Mouse (Mus musculus): ENCODE measurements at regions not wholly inside any gene's neighbourhood (a gene's known extent, or its start where the extent isn't known, plus 50 kb on each side); places are given as distances from the start of the nearest gene placed in this dataset.
A peak's percentile ranks its signal among the peaks of the same experiment; 100 is the strongest.

- Histone ChIP-seq H3K4me3 (replicated peaks) (no peak overlapping the region), H3K36me3 (no peaks in the 10 kb centered on the region), H3K4me1 (replicated peaks) (no peaks in the 10 kb centered on the region), H3K27ac (no peak overlapping the region), H3K27me3 (no peaks in the 10 kb centered on the region), H3K4me2 (replicated peaks) (no peak overlapping the region), H3K9ac (replicated peaks) (no peak overlapping the region), H3K9me3 (peaks cover 5% of the 10 kb centered on the region; the same call in 1 of the 2 replicates)
- 33% methylated on average over 1 of the region's 1 CpGs for WGBS
- ATAC-seq, result no peak
Measured at GRCm38 (mm10) chr16:95057596-95057995, 60.1 kb upstream of the Kcnj6 start.

DNA sequence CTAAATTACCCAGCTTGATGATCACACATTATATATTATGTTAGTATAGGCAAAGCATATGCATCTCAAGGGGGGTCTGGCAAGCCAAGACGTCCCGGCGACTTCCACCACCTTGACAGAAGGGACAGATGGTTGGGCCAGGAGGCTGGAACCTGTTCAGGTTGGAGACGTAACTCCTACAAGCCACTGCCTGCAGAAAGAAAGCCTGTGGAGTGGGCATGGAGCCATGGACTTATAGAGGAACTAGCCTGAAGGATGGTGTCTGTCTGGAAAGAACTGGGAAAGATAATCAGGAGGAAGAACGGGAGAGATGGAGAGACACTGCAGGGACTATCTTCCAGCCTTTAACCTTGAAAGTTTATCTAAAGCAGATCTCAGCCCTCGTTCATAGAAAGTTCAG lies 66.9 kb upstream of the Kcnj6 start:
- H3K27me3 ChIP-seq, result no peaks in the 10 kb centered on the region
- H3K27ac ChIP-seq, result no peak overlapping the region
- H3K36me3 ChIP-seq, result no peaks in the 10 kb centered on the region
- 90% methylated on average over 6 of the region's 6 CpGs for WGBS
- no peaks in the 10 kb centered on the region for H3K4me1 ChIP-seq (replicated peaks)
- no peak overlapping the region for H3K4me2 ChIP-seq (replicated peaks)
- ATAC-seq, result no peak
- no peak overlapping the region for H3K9ac ChIP-seq (replicated peaks)
- H3K4me3 ChIP-seq (replicated peaks), result no peak overlapping the region
- H3K9me3 ChIP-seq, result no peaks in the 10 kb centered on the region

GRCm38 (mm10) chr16:95066687-95067086 lies 69.2 kb upstream of the Kcnj6 start:
- H3K9ac ChIP-seq (replicated peaks), result no peak overlapping the region
- 95% methylated on average over 3 of the region's 3 CpGs for WGBS
- H3K4me2 ChIP-seq (replicated peaks), result no peak overlapping the region
- no peak overlapping the region for H3K27ac ChIP-seq
- ATAC-seq, result no peak
- no peaks in the 10 kb centered on the region for H3K4me1 ChIP-seq (replicated peaks)
- H3K4me3 ChIP-seq (replicated peaks), result no peak overlapping the region
- H3K36me3 ChIP-seq, result no peaks in the 10 kb centered on the region
- H3K27me3 ChIP-seq, result no peaks in the 10 kb centered on the region
- no peaks in the 10 kb centered on the region for H3K9me3 ChIP-seq

DNA sequence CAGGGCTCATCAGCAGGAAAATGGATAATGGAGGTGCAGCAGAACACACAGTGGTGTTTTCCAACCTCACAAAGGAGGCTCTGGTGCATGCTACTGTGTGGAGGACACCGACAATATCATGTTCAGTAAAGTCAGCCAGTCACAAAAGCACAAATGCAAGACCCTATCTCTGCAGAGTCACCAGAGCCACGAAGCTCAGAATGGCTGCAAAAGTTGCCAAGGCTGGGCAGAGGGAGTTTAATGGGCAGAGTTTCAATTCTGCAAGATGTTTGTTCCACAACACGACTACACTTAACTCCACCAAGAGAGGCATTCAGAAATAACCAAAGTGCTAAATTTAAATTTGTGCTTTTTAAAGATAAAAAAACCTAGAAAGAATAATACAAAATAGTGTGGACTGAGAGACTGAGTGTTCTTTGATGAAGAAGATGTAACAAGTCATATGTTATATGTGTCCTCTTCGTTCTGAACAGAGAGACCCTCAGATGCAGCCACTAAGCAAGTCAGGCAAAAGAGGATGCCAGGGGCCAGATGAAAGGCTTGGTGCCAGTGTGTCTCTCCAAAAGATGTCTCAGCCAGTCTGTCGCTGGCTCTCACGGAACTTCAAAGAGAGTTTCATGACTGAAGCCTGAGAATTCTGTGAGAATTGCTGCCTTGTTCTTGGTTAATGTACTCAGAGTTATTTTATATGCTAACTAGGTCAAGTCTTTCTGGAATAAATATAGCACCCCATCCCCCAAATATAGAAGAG lies 95.1 kb upstream of the Kcnj6 start:
- WGBS, result 66% methylated on average over 6 of the region's 6 CpGs
- Histone ChIP-seq H3K27ac (no peak overlapping the region), H3K4me3 (replicated peaks) (no peak overlapping the region), H3K9me3 (no peaks in the 10 kb centered on the region), H3K9ac (replicated peaks) (no peak overlapping the region), H3K36me3 (no peaks in the 10 kb centered on the region), H3K27me3 (no peaks in the 10 kb centered on the region), H3K4me1 (replicated peaks) (no peaks in the 10 kb centered on the region), H3K4me2 (replicated peaks) (no peak overlapping the region)
- no peak for ATAC-seq

- Histone ChIP-seq H3K4me1 (replicated peaks) (no peaks in the 10 kb centered on the region), H3K9ac (replicated peaks) (no peak overlapping the region), H3K27ac (no peak overlapping the region), H3K4me2 (replicated peaks) (no peak overlapping the region), H3K27me3 (no peaks in the 10 kb centered on the region), H3K9me3 (no peaks in the 10 kb centered on the region), H3K4me3 (replicated peaks) (no peak overlapping the region), H3K36me3 (no peaks in the 10 kb centered on the region)
- ATAC-seq, result no peak
- 32% methylated on average over 10 of the region's 10 CpGs for WGBS
Measured at GRCm38 (mm10) chr16:95093753-95094152, 96.3 kb upstream of the Kcnj6 start.

DNA sequence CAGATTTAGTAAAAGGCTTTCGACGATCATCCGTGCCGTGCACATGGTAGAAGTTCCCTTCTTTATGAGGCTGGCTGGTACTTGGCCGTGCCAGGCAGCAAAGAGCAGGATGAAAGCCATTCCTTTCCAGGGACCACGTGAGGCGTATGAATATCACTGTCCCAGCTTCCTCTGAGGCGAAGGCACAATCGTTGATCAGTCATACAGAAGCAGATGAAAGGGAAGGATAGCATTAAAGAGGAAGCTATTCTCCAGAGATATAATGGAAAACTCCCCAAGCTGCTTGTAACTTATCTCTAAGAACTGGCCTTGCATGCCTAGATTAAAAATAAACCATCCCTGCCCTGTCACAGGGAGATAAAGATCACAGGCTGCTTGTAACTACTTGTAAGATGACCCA lies 103.5 kb upstream of the Kcnj6 start:
- Histone ChIP-seq H3K4me3 (replicated peaks) (no peak overlapping the region), H3K27ac (no peak overlapping the region), H3K4me2 (replicated peaks) (no peak overlapping the region), H3K9ac (replicated peaks) (no peak overlapping the region), H3K36me3 (no peaks in the 10 kb centered on the region), H3K27me3 (no peaks in the 10 kb centered on the region), H3K4me1 (replicated peaks) (no peaks in the 10 kb centered on the region), H3K9me3 (no peaks in the 10 kb centered on the region)
- 68% methylated on average over 9 of the region's 9 CpGs for WGBS
- no peak for ATAC-seq

GRCm38 (mm10) chr16:95117531-95117930 lies 120.0 kb upstream of the Kcnj6 start:
- Histone ChIP-seq H3K27ac (no peak overlapping the region), H3K9me3 (no peaks in the 10 kb centered on the region), H3K36me3 (no peaks in the 10 kb centered on the region), H3K4me2 (replicated peaks) (no peak overlapping the region), H3K4me3 (replicated peaks) (no peak overlapping the region), H3K4me1 (replicated peaks) (peaks cover 17% of the 10 kb centered on the region), H3K9ac (replicated peaks) (no peak overlapping the region), H3K27me3 (no peaks in the 10 kb centered on the region)
- WGBS, result 71% methylated on average over 8 of the region's 8 CpGs
- no peak for ATAC-seq

DNA sequence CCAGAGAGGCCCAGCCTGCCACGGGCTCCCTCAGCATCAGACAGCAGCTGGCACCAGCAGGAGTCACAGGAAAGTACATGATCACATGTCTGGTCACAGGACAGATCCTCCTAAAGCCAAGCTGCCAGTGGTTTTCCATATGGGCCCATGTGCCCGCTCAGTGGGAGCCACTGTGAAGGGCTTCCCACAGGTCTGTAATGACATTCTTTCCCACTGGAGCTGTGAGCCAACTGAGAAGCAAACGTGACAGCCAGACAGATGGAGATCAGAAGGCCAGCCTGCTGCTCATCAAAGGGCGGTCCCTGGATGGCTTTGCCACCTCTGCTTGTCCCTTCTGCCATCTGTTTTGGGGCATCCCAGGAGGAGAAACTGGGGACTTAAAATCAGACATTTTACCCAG lies 121.8 kb upstream of the Kcnj6 start:
- Histone ChIP-seq H3K9ac (replicated peaks) (no peak overlapping the region), H3K4me3 (replicated peaks) (no peak overlapping the region), H3K27ac (peak overlapping the region; percentile 37; the same call in 1 of the 2 replicates), H3K4me1 (replicated peaks) (peaks cover 17% of the 10 kb centered on the region), H3K27me3 (no peaks in the 10 kb centered on the region), H3K9me3 (no peaks in the 10 kb centered on the region), H3K4me2 (replicated peaks) (no peak overlapping the region), H3K36me3 (no peaks in the 10 kb centered on the region)
- 61% methylated on average over 4 of the region's 4 CpGs for WGBS
- ATAC-seq, result 0 out of 2 replicates have a peak, but pooled peaks have one; percentile 45

GRCm38 (mm10) chr16:95122048-95122447 lies 124.5 kb upstream of the Kcnj6 start:
- WGBS, result 60% methylated on average over 7 of the region's 7 CpGs
- ATAC-seq, result no peak
- Histone ChIP-seq H3K27ac (0 out of 2 replicates have a peak overlapping the region, but pooled peaks have one; percentile 26), H3K4me2 (replicated peaks) (no peak overlapping the region), H3K27me3 (no peaks in the 10 kb centered on the region), H3K4me1 (replicated peaks) (peaks cover 17% of the 10 kb centered on the region), H3K9me3 (no peaks in the 10 kb centered on the region), H3K36me3 (no peaks in the 10 kb centered on the region), H3K9ac (replicated peaks) (no peak overlapping the region), H3K4me3 (replicated peaks) (no peak overlapping the region)

DNA sequence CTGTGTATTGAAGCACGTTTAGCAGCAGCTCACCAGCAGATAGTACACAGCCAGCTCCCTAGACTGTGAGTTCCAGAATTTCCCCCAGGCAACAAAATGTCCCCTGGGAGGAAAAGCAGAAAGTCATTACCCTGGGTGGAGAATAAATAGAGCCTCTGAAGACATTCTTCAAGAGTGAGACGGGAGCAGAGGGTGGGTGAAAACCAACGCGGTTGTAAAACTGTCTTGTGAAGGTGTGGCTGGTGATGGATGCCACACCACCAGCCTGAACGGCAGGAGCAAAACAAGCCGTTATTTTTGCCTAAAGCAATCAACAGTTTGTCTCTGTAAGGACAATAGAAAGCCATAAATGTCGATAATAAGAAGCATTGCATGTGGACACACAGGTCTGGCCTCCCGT lies 129.7 kb upstream of the Kcnj15 start:
- H3K27ac ChIP-seq, result no peak overlapping the region
- no peak overlapping the region for H3K4me2 ChIP-seq (replicated peaks)
- H3K4me3 ChIP-seq (replicated peaks), result no peak overlapping the region
- no peak overlapping the region for H3K9ac ChIP-seq (replicated peaks)
- no peaks in the 10 kb centered on the region for H3K36me3 ChIP-seq
- no peaks in the 10 kb centered on the region for H3K27me3 ChIP-seq
- H3K9me3 ChIP-seq, result no peaks in the 10 kb centered on the region
- no peak for ATAC-seq
- H3K4me1 ChIP-seq (replicated peaks), result peaks cover 15% of the 10 kb centered on the region
- 81% methylated on average over 8 of the region's 8 CpGs for WGBS

DNA sequence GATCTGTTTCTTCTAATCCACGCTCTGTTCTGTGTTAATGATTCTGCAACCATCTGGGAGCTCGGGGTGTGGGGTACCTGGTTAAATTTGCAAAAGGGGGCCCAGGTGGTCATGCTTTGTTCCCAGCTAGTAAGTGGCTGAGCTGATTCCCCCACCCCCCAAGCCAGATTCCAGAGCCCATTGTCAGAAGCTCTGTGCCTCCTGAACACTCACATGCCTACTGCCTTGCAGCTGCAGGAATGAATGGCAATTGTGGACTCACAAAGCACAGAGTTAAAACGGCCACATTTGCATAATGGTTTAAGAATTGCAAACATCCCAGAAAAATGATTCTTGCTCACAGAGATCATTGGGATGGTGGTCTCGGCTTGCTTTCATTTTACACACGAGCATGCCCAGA lies 125.5 kb upstream of the Kcnj15 start:
- no peak overlapping the region for H3K4me3 ChIP-seq (replicated peaks)
- no peak overlapping the region for H3K9ac ChIP-seq (replicated peaks)
- H3K4me1 ChIP-seq (replicated peaks), result peaks cover 15% of the 10 kb centered on the region
- H3K27me3 ChIP-seq, result no peaks in the 10 kb centered on the region
- WGBS, result 25% methylated on average over 5 of the region's 5 CpGs
- H3K4me2 ChIP-seq (replicated peaks), result no peak overlapping the region
- ATAC-seq, result no peak; the same call in 1 of the 2 replicates
- H3K36me3 ChIP-seq, result no peaks in the 10 kb centered on the region
- H3K9me3 ChIP-seq, result no peaks in the 10 kb centered on the region
- H3K27ac ChIP-seq, result 0 out of 2 replicates have a peak overlapping the region, but pooled peaks have one; percentile 3

- no peak for ATAC-seq
- 59% methylated on average over 3 of the region's 3 CpGs for WGBS
Measured at GRCm38 (mm10) chr16:95138809-95139208, 118.5 kb upstream of the Kcnj15 start.

More at GRCm38 (mm10) chr16:95138809-95139208, 118.5 kb upstream of the Kcnj15 start:
- Histone ChIP-seq H3K4me3 (replicated peaks) (no peak overlapping the region), H3K27me3 (no peaks in the 10 kb centered on the region), H3K4me1 (replicated peaks) (peaks cover 16% of the 10 kb centered on the region), H3K27ac (no peak overlapping the region), H3K9ac (replicated peaks) (no peak overlapping the region), H3K9me3 (no peaks in the 10 kb centered on the region), H3K4me2 (replicated peaks) (no peak overlapping the region), H3K36me3 (no peaks in the 10 kb centered on the region)

Measured in midbrain, embryonic 13.5 days (tissue).